Comparison of ENCODE assay signal across 8 mouse cellular contexts in genomic region chr9:41973775-41974657, GRCm38 (mm10).
DNase-seq lines count a peak whose midpoint lies in the region; ATAC-seq and TF ChIP-seq lines count a peak whose summit lies in the region.

No protein-coding gene starts in this region.

- peak; percentile 49 for TF ChIP-seq CTCF in lung, adult 2 months (IDR thresholded peaks at IDR 0.05; ENCODE audit: insufficient read depth, low read length)

- WGBS in lung, adult 2 months, result 77% methylated on average over 25 of the region's 25 CpGs
- 69% methylated on average over 25 of the region's 25 CpGs for WGBS in forebrain, embryonic 13.5 days
- 80% methylated on average over 25 of the region's 25 CpGs for WGBS in intestine, embryonic 15.5 days
- 70% methylated on average over 25 of the region's 25 CpGs for WGBS in limb, embryonic 14.5 days

- H3K27ac ChIP-seq in forebrain, embryonic 13.5 days, result no peak overlapping the region
- H3K27ac ChIP-seq in intestine, embryonic 15.5 days, result no peak overlapping the region
- no peak overlapping the region for H3K27ac ChIP-seq in limb, embryonic 14.5 days (replicated peaks; ENCODE audit: low read depth, low read length)

- H3K27me3 ChIP-seq in forebrain, embryonic 13.5 days, result 0 out of 2 replicates have a peak, but pooled peaks cover under 1% of the 10 kb centered on the region
- no peaks in the 10 kb centered on the region for H3K27me3 ChIP-seq in intestine, embryonic 15.5 days (replicated peaks)
- H3K27me3 ChIP-seq in limb, embryonic 14.5 days (ENCODE audit: control insufficient read depth, insufficient read depth, low read length), result no peaks in the 10 kb centered on the region

- H3K9ac ChIP-seq in forebrain, embryonic 13.5 days, result no peak overlapping the region
- no peak overlapping the region for H3K9ac ChIP-seq in intestine, embryonic 15.5 days
- no peak overlapping the region for H3K9ac ChIP-seq in limb, embryonic 14.5 days (ENCODE audit: low read depth, low read length, severe bottlenecking)

- H3K36me3 ChIP-seq in forebrain, embryonic 13.5 days (ENCODE audit: poor library complexity, severe bottlenecking), result peaks cover 53% of the 10 kb centered on the region
- peaks cover 6% of the 10 kb centered on the region; the same call in 1 of the 2 replicates for H3K36me3 ChIP-seq in intestine, embryonic 15.5 days
- peaks cover 12% of the 10 kb centered on the region for H3K36me3 ChIP-seq in limb, embryonic 14.5 days (ENCODE audit: control insufficient read depth, insufficient read depth, low read length)

- no peak for TF ChIP-seq POLR2A in lung, adult 2 months (IDR thresholded peaks at IDR 0.05; ENCODE audit: borderline replicate concordance, extremely low read depth, low read depth, low read length)
- TF ChIP-seq POLR2A in limb, embryonic 14.5 days (IDR thresholded peaks at IDR 0.05; ENCODE audit: borderline replicate concordance, extremely low read depth, insufficient read depth, insufficient read length), result no peak

- 0 out of 2 replicates have a peak, but pooled peaks have one; percentile 31 for ATAC-seq in cerebellum, adult (ENCODE audit: insufficient number of reproducible peaks, low FRiP score, low TSS enrichment)
- peak; percentile 94 for ATAC-seq in forebrain, embryonic 13.5 days
- ATAC-seq in intestine, embryonic 15.5 days, result 0 out of 2 replicates have a peak, but pooled peaks have one; percentile 36
- peak; percentile 80 for ATAC-seq in limb, embryonic 14.5 days (ENCODE audit: low FRiP score, low read depth)

- H3K4me2 ChIP-seq in forebrain, embryonic 13.5 days, result no peak overlapping the region
- no peak overlapping the region for H3K4me2 ChIP-seq in intestine, embryonic 15.5 days (replicated peaks)
- no peak overlapping the region for H3K4me2 ChIP-seq in limb, embryonic 14.5 days (replicated peaks; ENCODE audit: low read depth, low read length, severe bottlenecking)

- H3K4me3 ChIP-seq in lung, adult 2 months (replicated peaks; ENCODE audit: extremely low read depth, low read depth, low read length), result no peak overlapping the region
- H3K4me3 ChIP-seq in forebrain, embryonic 13.5 days, result no peak overlapping the region
- no peak overlapping the region for H3K4me3 ChIP-seq in intestine, embryonic 15.5 days (replicated peaks)
- no peak overlapping the region for H3K4me3 ChIP-seq in limb, embryonic 14.5 days (replicated peaks; ENCODE audit: low read length)

- no peaks in the 10 kb centered on the region for H3K4me1 ChIP-seq in lung, adult 2 months (ENCODE audit: control insufficient read depth, insufficient read depth, low read length)
- peaks cover 19% of the 10 kb centered on the region for H3K4me1 ChIP-seq in forebrain, embryonic 13.5 days
- H3K4me1 ChIP-seq in intestine, embryonic 15.5 days (replicated peaks), result no peaks in the 10 kb centered on the region
- H3K4me1 ChIP-seq in limb, embryonic 14.5 days (ENCODE audit: control insufficient read depth, insufficient read depth, low read length), result no peaks in the 10 kb centered on the region

- DNase-seq in lung, adult 2 months, result peak; percentile 14
- no peak for DNase-seq in lung, postnatal 25 days (ENCODE audit: low spot score)
- peak; percentile 65 for DNase-seq in limb, embryonic 14.5 days (ENCODE audit: low spot score)
- peak; percentile 56 for DNase-seq in retina, embryonic 14.5 days (ENCODE audit: low spot score)
- no peak for DNase-seq in spleen, adult 12 weeks (ENCODE audit: low spot score)

- no peaks in the 10 kb centered on the region for H3K9me3 ChIP-seq in forebrain, embryonic 13.5 days (replicated peaks)
- H3K9me3 ChIP-seq in intestine, embryonic 15.5 days, result no peaks in the 10 kb centered on the region
- H3K9me3 ChIP-seq in limb, embryonic 14.5 days (ENCODE audit: control insufficient read depth, low read length), result no peaks in the 10 kb centered on the region

Comparison
In these comparisons a context has a peak if more than half of its experiments do, and no peak if none do; other contexts are left out.
1. DNase-seq: peak in lung, adult 2 months (single experiment), limb, embryonic 14.5 days (single experiment) and retina, embryonic 14.5 days (single experiment); none in lung, postnatal 25 days (single experiment) and spleen, adult 12 weeks (single experiment).
2. ATAC-seq: peak in every context shown above with its lines; median percentile 94 in forebrain, embryonic 13.5 days; 80 in limb, embryonic 14.5 days; 36 in intestine, embryonic 15.5 days; 31 in cerebellum, adult.